Mouse (Mus musculus) MN1 (cell line): ENCODE results near the gene Cdk6.
"Not testable (repeated sequence)": the region's sequence is repeated elsewhere in the genome, so short reads cannot be mapped to it uniquely, and the experiment has no call there.

Experiments
- DNase-seq: peaks from one replicate; pipeline ENCODE4 v3.0.0-alpha.2; 2016; ENCODE audit warnings: low spot score

Gene Cdk6

DNA sequence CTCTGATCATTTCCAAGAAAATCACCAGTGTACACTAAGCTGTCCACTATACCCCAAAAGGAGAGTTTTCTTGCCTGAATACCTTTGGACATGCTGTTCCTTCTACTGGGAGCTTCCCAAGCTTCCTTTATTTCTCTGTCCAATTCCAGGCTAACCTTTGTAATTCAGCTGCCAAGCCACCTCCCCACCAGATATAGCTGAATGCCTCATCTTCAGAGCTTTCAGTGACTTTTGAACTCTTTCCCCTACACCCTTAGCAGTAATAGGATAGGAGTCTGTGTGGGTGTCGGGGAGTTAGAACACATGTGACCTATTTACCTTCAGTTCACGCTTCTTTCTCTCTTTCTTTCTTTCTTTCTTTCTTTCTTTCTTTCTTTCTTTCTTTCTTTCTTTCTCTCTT, 34.9 kb downstream of the Cdk6 start:
- no peak for DNase-seq

GRCm38 (mm10) chr5:3379252-3379651, 38.0 kb downstream of the Cdk6 start:
- DNase-seq, result no peak

DNA sequence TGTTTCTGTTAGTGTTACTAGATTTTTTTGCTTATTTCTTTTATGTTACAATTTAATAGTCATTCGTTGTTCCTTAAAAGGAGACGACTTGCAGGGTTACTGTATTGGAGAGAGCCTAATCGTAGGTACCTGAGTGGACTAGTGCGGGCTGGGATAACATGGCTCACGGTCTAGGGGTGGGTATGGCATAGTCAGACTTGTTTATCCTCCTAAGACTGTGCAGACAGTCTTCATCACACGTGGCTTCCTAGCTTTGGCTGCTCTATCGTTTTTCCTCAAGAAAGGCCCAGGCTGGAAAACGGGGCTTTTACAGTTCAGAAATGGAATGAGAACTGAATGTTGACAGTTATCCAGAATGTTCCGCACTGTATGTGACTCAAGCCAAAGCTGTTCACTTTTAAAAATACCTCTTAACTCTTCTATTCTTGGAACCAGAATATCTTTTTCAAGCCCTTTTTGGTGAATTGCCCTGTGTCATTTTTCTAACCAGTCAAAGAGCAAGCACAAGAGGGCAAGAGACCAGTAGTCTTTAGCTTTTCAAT, 39.5 kb downstream of the Cdk6 start:
- DNase-seq, result no peak

DNA sequence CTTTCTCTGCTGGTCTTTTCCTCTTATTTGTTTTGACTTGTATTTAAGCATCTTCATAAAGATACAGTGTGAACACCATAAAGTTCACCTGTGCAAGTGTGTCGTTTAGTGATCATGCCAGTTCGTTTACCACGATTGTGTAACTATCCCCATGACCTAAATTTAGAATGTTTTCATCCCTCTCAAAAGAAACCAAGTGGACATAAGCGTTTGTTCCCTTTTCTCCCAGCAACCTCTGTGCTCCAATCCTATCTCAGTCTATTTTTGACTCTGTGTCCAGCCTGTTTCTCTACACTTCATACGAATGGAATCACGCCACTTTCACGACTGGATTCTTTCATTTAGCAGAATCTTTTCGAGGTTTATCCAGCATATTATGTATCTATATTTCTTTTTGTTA, 40.5 kb downstream of the Cdk6 start:
- no peak for DNase-seq

DNA sequence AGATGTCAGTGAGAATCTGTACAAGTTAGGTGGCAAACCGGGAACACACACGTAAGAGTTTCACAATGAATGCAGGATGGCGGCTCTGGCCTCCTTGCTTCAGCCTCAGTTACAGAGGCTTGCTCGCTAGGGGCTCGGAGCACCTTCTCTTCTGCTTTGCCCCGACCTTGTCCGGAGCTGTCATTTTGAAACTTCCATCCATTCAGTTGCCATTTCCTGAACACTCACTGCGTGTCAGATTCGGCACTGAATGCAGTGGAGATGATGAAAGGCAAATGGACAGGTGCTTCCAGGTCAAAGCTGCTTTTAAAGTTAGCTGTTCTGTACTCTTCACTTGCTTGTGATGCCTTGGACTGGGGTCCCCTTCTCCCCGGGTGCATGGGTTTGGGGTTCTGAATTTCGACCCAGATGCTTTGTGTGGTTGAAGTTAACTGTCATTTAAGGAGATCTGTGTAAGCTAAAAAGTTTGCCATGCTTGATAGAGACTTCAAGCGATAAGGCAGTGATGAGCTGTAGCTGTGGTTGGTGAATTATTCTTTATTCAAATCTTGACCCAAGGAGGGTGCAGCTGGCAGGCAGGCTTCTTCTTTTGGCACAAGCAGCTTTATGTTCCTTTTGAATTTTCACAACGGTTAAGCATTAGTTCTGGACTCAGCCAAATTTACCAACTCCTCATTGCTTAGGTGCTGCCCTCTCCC, 41.2 kb downstream of the Cdk6 start:
- no peak for DNase-seq

GRCm38 (mm10) chr5:3383547-3383946, 42.3 kb downstream of the Cdk6 start:
- no peak for DNase-seq

- DNase-seq, result no peak
Observed at GRCm38 (mm10) chr5:3385078-3385477, 43.8 kb downstream of the Cdk6 start.

GRCm38 (mm10) chr5:3386021-3386730, 44.9 kb downstream of the Cdk6 start:
- no peak for DNase-seq

DNA sequence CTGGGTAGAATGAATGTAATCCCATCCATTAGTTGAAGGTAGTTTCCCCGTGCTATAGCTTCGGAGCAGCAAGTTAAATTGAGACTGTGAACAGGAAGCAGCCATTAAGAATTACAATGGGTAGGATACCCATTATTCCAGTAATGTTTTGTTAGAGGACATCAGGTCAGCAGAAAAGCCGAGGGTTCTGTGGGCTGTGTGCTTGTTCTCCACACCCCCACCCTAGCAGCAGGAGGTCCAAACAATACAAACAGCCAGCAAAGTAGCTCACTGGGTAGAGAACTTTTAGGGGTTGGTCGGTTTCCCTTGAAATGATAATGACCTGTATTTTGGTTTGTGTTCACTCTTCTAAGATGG, 45.4 kb downstream of the Cdk6 start:
- no peak for DNase-seq

DNA sequence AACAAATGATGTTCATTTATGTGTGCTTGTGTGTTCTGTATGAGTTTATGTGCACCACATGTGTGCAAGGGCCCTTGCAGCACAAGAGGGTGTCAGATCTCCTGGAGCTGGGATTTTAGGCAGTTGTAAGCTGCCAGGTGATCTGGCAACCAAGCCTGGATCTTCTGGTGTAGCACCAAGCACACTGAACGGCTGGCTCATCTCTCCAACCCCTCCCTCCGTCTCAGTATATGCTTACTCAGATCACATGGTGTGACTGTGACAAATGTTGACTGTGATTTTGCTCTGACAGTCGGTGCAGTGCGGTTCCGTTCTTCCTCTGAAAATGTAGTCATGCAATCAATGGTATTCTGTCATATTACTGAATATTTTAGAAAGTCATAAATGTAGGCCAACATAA, 45.9 kb downstream of the Cdk6 start:
- DNase-seq, result no peak

GRCm38 (mm10) chr5:3392856-3393255, 51.6 kb downstream of the Cdk6 start:
- DNase-seq, result no peak

DNA sequence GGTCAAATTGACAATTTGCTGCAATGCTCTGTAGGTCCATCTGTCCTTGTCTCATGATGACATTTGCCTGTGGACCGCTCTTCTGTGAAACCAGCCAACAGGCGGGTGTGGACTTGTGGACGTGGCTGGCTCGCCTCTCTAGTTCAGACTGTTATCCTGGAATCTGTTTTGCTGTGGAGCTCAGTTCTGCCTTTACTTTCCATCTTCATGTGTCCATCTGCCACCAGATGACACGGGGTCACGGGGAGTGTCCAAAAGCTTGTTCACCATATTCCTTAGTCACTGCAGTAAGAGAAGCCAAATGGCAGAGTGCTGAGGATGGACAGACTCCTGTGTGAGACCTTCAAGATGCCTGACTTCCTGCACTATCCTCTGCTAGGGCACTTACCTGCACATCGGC, 52.9 kb downstream of the Cdk6 start:
- DNase-seq, result no peak

GRCm38 (mm10) chr5:3395020-3395419, 53.7 kb downstream of the Cdk6 start:
- DNase-seq, result peak; percentile 40

- DNase-seq, result no peak
Observed at GRCm38 (mm10) chr5:3396214-3396613, 54.9 kb downstream of the Cdk6 start.

DNA sequence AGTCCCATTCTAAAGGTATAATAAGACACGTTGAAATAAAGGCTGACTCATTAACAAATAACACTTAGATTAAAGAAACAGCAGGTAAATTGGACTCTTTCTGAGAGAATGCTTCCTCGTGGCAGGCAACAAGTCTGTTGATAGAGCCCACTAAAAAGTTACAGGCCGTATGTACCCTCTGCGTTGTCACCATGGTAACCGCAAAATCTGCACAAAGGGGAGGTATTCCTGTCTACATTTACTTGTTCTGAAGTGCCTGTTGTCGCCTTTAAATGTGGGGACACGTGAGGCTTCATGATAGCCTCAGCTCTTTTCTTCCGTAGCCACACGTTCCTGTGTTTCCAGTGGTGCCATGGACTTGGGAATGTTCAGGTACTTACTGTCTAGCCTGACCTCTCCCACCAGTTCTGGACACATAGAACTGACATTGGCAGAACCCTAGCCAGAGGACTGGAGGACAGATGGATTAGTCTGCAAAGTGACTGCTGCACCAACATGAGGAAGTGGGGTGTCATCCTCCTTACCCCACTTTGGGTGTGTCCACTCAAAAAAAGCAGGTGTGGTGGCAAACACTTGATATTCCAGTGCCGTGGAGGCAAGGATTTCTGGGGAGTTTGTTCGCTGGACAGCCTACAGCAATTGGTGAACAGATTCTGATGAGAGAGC, 55.8 kb downstream of the Cdk6 start:
- no peak for DNase-seq

DNA sequence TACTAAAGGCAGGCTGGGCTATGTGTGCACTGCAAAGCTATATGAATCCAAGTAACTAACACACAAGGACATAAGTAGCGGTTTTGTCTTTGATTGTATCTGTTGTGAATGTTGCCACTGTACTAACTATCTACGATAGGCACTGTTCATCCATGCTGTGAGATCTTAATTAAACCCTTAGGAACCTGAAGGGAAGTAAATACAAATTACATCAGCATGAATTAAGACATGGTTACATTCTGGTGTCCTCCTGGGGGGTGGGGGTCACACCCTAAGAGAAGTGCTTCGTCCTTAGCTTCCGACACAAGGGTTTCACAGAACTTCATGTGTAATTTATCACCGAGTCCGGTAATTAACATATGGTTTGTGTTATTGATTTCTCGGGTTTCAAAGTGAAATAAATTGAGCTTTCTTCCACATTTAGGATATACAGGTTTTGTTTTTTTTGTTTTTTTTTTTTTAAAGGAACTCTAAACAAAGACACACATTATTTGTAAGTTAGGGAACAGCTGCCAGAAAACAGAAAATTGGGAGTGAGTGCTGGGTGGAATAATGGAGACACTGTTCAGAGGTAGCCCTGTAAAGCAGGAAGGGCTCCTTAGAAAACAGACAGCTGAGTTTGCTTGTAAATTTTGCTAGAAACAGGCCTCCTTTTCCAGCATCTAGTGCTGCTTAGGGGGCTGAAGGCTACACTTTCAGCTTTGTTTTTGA, 58.7 kb downstream of the Cdk6 start:
- no peak for DNase-seq

DNA sequence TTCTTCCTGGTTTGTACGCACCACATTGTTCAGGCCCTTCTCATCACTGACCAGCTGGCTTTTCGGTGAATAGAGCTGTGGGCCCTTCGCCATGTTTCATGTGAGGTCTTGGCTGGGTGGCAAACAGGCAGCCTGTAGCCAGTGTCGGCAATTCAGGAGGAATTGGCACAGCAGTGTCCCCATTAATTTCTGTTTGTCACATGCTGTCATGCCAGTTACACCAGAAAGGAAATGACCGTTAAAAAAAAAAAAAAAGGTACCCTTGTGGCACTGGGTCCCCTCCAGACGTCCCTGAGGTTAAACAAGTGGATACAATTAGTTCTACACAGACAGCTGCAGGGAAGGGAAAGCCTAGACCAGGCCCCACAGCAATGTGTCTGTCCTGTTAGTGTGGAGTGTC, 63.8 kb downstream of the Cdk6 start:
- peak; percentile 26 for DNase-seq

DNA sequence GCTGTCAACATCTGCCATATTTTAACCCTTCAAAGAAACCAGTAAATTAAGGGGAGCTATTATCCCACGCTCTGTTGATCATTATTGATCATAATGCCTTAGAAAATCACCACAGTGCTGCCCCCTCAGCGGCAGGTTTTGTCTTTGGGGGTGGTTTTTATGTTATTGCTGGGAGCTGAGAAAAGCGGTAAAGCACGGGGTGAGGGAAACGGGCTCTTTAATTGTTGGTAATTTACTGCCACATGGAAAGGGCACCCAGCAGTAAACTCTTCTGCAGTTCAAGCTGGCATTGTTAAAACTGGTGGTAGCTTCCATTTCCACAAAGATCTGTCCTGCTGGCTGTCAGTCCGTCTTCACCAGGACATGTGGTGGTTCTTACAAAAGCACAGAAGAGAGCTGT, 64.2 kb downstream of the Cdk6 start:
- DNase-seq, result no peak

- DNase-seq, result no peak
Observed at GRCm38 (mm10) chr5:3407926-3408325, 66.6 kb downstream of the Cdk6 start.

DNA sequence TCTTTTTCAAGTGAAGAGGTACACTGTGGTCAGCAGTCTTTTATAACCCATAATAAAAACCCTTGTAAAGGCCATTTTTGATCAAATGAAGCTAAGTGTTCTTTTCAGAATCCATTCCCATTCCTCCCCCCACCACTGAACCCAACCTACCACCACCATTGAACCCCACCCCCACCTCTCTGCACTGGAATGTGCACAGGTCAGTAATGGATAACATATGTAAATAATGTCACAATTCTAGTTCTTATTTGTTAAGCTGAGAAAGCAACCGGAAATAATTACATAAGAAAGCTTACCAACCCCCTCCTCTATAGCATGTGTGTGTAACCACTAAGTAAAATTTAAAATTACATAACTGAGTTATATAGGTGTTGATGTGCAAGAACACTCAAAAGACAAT, 76.9 kb downstream of the Cdk6 start:
- not testable (repeated sequence) for DNase-seq

DNA sequence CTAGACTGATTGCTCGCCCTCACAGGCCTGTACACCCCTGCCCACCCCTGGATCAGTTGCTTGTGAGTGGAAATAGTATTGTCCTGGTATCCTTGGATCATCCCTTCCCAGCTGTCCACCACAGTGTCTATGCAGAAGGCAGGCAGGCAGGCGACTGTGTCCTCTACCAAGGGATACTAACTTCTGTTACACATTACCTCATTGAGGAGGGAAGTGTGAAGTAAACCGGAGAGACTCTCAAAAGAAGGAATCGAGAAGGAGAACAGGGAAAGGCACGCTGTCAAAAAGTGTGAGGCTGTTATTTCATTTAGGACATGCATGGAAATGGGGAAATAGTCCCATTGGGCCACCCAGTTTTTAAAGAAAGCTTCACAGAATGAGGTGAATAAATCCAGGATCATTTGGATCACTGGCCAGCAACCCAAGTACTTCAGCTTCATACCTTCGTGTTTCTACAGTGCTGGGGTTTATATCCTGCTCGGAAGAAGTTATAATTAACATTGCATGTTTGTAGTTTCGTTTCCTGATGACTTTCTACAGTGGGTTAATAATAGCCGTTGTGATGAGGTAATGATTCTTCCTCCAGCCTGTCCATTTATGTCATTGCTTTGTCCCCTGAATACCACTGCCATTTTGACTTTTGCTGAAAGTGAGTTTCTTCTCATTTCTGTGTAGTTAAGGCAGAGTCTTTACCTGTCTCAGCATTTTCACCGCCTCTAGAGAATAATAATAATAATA, 79.0 kb downstream of the Cdk6 start:
- DNase-seq, result no peak

GRCm38 (mm10) chr5:3420832-3421228, 79.5 kb downstream of the Cdk6 start:
- DNase-seq, result no peak
